Mouse (Mus musculus): ENCODE results near the gene St3gal6.

DNA sequence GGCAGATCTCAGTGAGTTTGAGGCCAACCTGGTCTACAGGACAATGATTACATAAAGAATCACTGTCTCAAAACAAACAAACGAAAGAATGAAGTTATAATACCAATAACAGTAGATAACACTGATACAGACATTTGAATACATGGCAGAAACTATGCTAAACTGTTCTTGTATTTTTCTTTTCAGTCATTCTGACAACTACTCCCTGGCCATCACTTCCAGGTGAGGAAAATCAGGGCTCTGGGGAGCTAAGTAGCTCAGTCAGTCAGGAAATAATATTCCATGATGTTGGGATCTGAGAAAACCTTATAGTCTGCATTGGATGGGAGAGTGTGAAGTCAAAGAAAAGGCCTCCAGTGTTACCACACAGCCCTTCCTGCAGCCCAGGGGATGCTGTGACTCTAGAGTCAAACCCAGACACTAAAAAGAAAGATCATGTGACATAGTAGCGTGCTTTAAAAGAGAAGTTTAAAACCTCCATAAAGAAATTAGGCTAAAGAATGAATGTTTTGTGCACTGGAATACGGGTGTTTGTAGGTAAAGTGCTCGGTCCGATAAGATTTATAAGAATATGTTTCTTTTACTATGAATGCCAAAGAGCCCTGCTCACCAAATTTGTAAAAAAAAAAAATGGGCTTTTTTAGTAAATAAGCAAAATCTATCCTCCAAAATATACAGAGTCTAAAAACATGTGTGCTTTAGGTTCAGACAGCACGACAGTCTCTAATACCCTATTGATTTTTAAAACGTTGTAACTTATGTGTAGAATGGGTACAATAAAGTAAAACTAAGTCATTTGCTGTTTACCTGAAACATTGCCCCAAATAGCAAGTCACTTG lies 6.9 kb downstream of the St3gal6 start:
- TF ChIP-seq ZNF384 (IDR thresholded peaks at IDR 0.05; ENCODE audit: low read depth, low read length) (peak; percentile 71), POLR2AphosphoS2 (IDR thresholded peaks at IDR 0.05; ENCODE audit: low read depth, low read length) (no peak), MAFK (IDR thresholded peaks at IDR 0.05; ENCODE audit: insufficient replicate concordance, low read length) (no peak), MAX (IDR thresholded peaks at IDR 0.05; ENCODE audit: low read length) (no peak), CTCF (conservative IDR thresholded peaks at IDR 0.05 in 1 of 2, IDR thresholded peaks at IDR 0.05 in 1 of 2; ENCODE audit: low read depth in 2 of 2, low read length in 2 of 2) (no peak), EP300 (IDR thresholded peaks at IDR 0.05; ENCODE audit: low read length) (0 out of 2 replicates have a peak, but pooled peaks have one; percentile 6)

All from CH12.LX (cell line).